Mouse (Mus musculus): ENCODE measurements around the gene Fancl. TPM values are rescaled to one million over a fixed set of nuclear protein-coding genes. Genes with fewer than 3 reads are reported as not detected.

Gene Fancl
- polyA plus RNA-seq (2015; fragmentation: Illumina TruSeq; extraction: RNeasy Lipid Tissue Mini Kit (QIAGEN cat#74804); ENCODE audit: insufficient read depth, low replicate concordance): 25.6 TPM

DNA sequence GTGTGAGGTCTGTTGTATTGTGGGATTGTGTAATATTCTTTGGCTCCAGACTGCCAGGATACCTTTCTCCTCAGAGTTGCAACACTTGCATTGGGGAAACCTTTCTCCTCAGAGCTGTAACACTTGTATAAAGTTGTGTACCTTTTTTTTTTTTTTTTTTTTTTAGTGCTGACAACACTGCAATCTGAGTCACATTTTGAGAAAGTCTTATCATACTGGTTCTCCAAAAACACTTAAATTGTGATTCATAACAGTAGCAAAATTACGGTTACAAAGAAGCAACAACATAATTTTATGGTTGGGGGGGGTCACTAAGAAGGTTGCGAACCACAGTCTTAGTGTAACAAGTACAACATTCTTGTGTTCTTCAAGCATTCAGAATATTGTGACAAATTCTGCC lies at the start of gene Fancl:
TSS of gene Fancl (plus strand) at position 165 of the 400 bp plus-strand sequence.

Other genes with a start within 250 kb of the Fancl start
- gene 5730522E02Rik, start 175.4 kb upstream of the Fancl start, polyA plus RNA-seq (2015; fragmentation: Illumina TruSeq; extraction: RNeasy Lipid Tissue Mini Kit (QIAGEN cat#74804); ENCODE audit: insufficient read depth, low replicate concordance): 0.28 TPM
- not detected for gene Gm6899, start 207.1 kb downstream of the Fancl start, polyA plus RNA-seq (2015; fragmentation: Illumina TruSeq; extraction: RNeasy Lipid Tissue Mini Kit (QIAGEN cat#74804); ENCODE audit: insufficient read depth, low replicate concordance)
- gene Vrk2, start 207.9 kb downstream of the Fancl start, polyA plus RNA-seq (2015; fragmentation: Illumina TruSeq; extraction: RNeasy Lipid Tissue Mini Kit (QIAGEN cat#74804); ENCODE audit: insufficient read depth, low replicate concordance): 77.4 TPM